Comparison of ENCODE assay signal across 8 mouse cellular contexts in genomic region chr10:18904108-18904507, GRCm38 (mm10). TPM values are rescaled to one million over a fixed set of nuclear protein-coding genes. Genes with fewer than 3 reads are reported as not detected.
A peak's percentile ranks its signal among the peaks of the same experiment; 100 is the strongest.
DNase-seq lines count a peak whose midpoint lies in the region.

No protein-coding gene starts in this region.

- intact Hi-C loops in gastrocnemius, postnatal 14 days (cut with DNase I; ENCODE audit: low total_unique reads) = loop anchor here (10.0 kb wide), 1 partner anchor 139 kb away; no protein-coding TSS in a partner anchor

- peak; percentile 5 to 69 for DNase-seq in heart, adult 18-20 months
- no peak for DNase-seq in heart, adult 11 months
- peak; percentile 21 for DNase-seq in right cerebral cortex, adult 18-20 months
- no peak for DNase-seq in right cerebral cortex, postnatal 36 days (ENCODE audit: low spot score in 2 of 2)
- peak; percentile 3 for DNase-seq in cerebellum, adult 11-12 months
- peak; percentile 33 for DNase-seq in gastrocnemius, postnatal 14 days
- peak; percentile 19 for DNase-seq in lung, postnatal 25 days (ENCODE audit: low spot score)
- DNase-seq in thymus, postnatal 10 days (ENCODE audit: low spot score in 2 of 2) = peak; percentile 25 to 71

RNA-seq across cellular contexts. Expression of gene Perp, which starts 59.3 kb away (rescaled TPM):
- total RNA-seq in heart, adult 18-20 months (2021) = 100 to 1,000 TPM in 1 of 2 experiments, 10 to 100 TPM in 1; 97.1 to 115 TPM
- total RNA-seq in gastrocnemius, postnatal 14 days (2021) = 1 to 10 TPM in 1 of 2 experiments, under 1 TPM in 1; 0.84 to 1.4 TPM

Comparison
In these comparisons a context has a peak if more than half of its experiments do, and no peak if none do; other contexts are left out.
1. DNase-seq: peak in heart, adult 18-20 months (2 of 2), right cerebral cortex, adult 18-20 months (single experiment), cerebellum, adult 11-12 months (single experiment), gastrocnemius, postnatal 14 days (single experiment), lung, postnatal 25 days (single experiment) and thymus, postnatal 10 days (2 of 2); none in heart, adult 11 months (single experiment) and right cerebral cortex, postnatal 36 days (0 of 2).
2. RNA of gene Perp, which starts 59.3 kb away (total RNA-seq): 97.1 to 115 TPM in heart, adult 18-20 months; 0.84 to 1.4 TPM in gastrocnemius, postnatal 14 days; every median in the first group is over 10 times any median in the second.